Mouse (Mus musculus): ENCODE measurements at regions not wholly inside any gene's neighbourhood (a gene's known extent, or its start where the extent isn't known, plus 50 kb on each side); places are given as distances from the start of the nearest gene placed in this dataset.

GRCm38 (mm10) chr14:62175384-62176048, 116.9 kb upstream of the Rnaseh2b start:
- no peak for DNase-seq (ENCODE audit: low spot score)

DNA sequence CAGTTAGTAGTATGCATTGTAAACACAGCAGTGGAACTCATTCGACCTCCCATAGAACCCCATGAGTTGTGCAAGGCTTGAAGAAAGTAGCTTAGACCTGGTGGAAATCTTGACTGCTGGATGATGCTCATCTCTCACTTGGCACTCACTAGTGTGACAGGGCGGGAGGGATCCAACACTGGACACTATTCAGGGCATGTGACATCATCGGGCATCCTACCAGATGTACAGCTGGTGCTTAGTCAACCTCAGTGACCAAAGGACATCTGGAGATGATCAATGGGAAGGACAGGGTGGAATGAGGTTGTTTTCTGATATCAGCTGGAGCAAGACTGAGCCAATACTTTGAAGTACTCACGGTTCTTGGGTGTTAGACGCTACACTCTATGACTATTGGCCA, 114.9 kb upstream of the Rnaseh2b start:
- no peak for DNase-seq (ENCODE audit: low spot score)

- no peak for DNase-seq (ENCODE audit: low spot score)
Observed at GRCm38 (mm10) chr14:62187360-62187759, 105.0 kb upstream of the Rnaseh2b start.

DNA sequence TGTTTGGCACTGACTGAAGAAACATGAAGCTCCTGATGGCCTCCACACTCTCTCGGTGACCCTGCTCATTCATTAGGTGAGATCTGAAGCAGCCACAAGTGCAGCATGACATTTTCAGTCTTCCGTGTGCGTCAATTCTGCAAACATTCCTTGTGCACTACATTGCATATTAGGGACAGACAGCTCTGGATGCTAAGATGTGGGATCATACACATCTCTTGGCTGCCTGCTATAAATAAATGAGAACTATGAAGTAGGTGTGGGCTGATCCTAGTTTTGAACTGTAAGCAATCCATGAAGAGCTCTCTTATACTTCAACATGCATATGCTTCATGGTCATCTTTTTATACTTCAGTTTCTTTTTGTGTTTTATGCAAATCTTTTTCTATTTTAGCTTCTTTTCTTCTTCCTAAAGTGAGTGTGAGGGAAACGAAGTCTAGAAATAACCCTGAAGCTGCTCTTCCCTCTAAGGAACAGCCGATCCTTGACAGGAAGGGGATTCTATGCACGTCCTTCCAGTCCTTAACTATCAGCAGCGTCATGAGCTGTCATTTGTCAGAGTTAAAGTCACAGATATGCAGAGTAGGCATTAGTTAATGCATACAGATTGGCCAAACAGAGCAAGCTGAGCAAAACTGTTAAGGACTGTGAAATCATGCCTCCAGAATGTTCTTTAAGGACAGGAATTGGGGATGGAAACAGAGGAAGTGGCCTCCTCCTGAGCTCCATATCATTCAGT, 104.1 kb upstream of the Rnaseh2b start:
- no peak for DNase-seq (ENCODE audit: low spot score)

DNA sequence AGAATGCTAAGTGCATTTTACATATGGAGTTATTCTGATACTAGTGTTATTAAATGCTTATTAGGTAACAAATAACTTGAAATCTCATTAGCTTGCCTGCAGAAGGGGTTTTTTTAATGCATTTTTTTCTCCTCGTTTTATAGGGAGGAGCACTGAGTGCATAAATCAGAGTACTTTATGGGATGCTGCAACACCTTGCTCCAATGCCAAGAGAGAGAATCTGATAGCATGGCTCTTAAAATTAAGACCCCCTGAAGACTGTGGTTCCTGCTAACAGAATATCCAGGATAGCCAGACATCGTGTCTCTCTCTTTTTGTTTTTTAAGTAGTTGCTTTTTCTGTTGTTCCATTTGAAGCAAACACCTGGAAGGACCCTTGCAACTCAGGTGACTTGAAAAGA, 100.8 kb upstream of the Rnaseh2b start:
- no peak for DNase-seq (ENCODE audit: low spot score)

GRCm38 (mm10) chr14:62192814-62193213, 99.6 kb upstream of the Rnaseh2b start:
- no peak for DNase-seq (ENCODE audit: low spot score)

DNA sequence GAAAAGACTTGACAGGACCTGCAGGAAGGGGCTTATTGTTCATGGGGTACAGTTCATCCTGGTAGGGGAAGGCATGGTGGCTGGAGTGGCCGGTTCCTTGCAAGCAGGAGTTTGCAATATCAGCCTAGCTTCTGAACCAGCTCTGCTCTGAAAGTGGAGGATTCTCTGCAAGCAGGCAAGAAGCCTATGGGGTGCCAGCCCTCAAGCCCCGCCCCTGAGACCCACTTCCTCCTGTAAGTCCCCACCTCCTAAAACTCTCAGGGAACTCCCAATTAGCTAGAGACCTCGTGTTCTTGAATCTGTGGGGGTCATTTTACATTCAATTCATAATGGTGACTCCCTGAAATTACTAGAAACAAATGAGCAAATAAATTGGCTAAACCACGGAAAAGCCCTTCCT, 99.0 kb upstream of the Rnaseh2b start:
- no peak for DNase-seq (ENCODE audit: low spot score)

- no peak for DNase-seq (ENCODE audit: low spot score)
Observed at GRCm38 (mm10) chr14:62196776-62197175, 95.6 kb upstream of the Rnaseh2b start.

DNA sequence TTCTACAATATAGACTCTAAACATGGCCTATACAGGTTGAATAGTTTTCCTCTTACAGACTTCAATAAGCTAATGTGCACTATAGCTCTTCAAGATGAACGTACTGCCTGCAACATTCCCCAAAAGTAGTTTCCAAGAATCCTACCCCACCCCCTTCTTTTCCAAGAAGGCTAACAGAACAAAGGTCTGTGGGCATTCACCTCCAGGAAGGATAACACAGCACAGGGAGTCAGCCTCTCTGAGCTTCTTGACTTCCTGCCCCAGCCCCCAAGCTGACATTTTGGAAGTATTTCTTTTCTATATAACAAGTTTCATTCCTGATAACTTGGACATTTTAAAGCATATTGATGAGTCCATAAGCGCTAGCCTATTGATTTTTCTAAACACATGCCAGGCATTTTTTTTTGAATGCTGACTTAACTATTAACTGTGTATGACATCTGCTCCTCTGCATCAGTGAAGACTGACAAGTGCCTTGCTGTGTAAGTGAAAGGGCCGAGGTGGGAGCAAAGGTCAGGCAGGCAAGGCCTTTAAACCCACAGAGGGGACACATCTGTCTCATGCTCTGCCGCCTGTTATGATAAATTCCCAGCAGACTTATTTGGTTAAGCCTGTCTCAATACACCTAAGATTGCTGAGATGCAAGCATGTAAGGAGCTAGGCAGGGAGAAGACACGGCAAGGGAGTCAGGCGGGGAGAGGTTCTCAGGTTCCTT, 93.8 kb upstream of the Rnaseh2b start:
- no peak for DNase-seq (ENCODE audit: low spot score)

- no peak for DNase-seq (ENCODE audit: low spot score)
Observed at GRCm38 (mm10) chr14:62215071-62215470, 77.3 kb upstream of the Rnaseh2b start.

- no peak for DNase-seq (ENCODE audit: low spot score)
Observed at GRCm38 (mm10) chr14:62216995-62217394, 75.4 kb upstream of the Rnaseh2b start.

GRCm38 (mm10) chr14:62217971-62218370, 74.4 kb upstream of the Rnaseh2b start:
- no peak for DNase-seq (ENCODE audit: low spot score)

DNA sequence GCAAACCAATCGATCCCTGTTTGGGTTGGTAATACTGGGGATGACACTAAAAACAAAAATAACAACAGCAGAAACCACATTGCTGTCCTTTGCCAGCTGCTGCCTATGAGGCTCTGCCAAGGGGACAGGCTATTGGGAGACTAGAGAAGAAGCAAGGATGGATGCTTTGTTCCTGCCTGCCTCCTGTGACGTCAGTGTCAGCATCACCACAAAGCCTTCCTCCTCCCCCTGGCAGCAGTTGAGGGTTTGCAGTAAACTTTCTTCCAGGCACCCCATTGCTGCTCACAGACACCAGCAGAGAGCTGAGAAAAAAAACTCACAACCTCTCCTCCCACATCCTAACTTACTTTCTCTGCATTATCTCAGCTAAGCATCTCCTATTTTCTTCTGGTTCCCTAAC, 73.7 kb upstream of the Rnaseh2b start:
- no peak for DNase-seq (ENCODE audit: low spot score)

- DNase-seq (ENCODE audit: low spot score): no peak
Observed at GRCm38 (mm10) chr14:62220770-62221169, 71.6 kb upstream of the Rnaseh2b start.

Measured in urinary bladder, adult 2 months (tissue).